Mouse (Mus musculus) kidney, embryonic 16.5 days (tissue): ENCODE data around the gene Rbfox1. TPM values are rescaled to one million over a fixed set of nuclear protein-coding genes. Genes with fewer than 3 reads are reported as not detected.

ENCODE experiments used
- ATAC-seq: fragments of 200-750 bp; cut with Nextera tagmentation; 2 replicates; pipeline ENCODE4 v1.8.0; 2017; ENCODE audit warnings: moderate TSS enrichment; ENCODE audit not compliant: low FRiP score, low TSS enrichment
- H3K27ac ChIP-seq: fragments of 300-500 bp; sonication (generic); 2 replicates; pipeline ENCODE4 v1.5.1; 2014; ENCODE audit warnings: low read length
- H3K27me3 ChIP-seq: fragments of 300-500 bp; sonication (generic); 2 replicates; pipeline ENCODE4 v1.6.1; 2014; ENCODE audit warnings: low read length, control low read depth, mixed read lengths; ENCODE audit not compliant: insufficient read depth
- H3K36me3 ChIP-seq: fragments of 300-500 bp; sonication (generic); 2 replicates; pipeline ENCODE4 v1.6.1; 2014; ENCODE audit warnings: low read length, control low read depth, mixed read lengths; ENCODE audit not compliant: insufficient read depth
- H3K4me1 ChIP-seq: fragments of 300-500 bp; sonication (generic); 2 replicates; pipeline ENCODE4 v1.6.1; 2014; ENCODE audit warnings: low read length, control low read depth, mixed read lengths; ENCODE audit not compliant: insufficient read depth
- H3K4me2 ChIP-seq: fragments of 300-500 bp; sonication (generic); replicated peaks from 2 replicates; pipeline ENCODE4 v1.6.1; 2014; ENCODE audit warnings: low read depth, low read length
- H3K4me3 ChIP-seq: fragments of 300-500 bp; sonication (generic); 2 replicates; pipeline ENCODE4 v1.5.1; 2014; ENCODE audit warnings: mild to moderate bottlenecking, low read length
- H3K9ac ChIP-seq: fragments of 300-500 bp; sonication (generic); replicated peaks from 2 replicates; pipeline ENCODE4 v1.6.1; 2014; ENCODE audit warnings: low read length
- H3K9me3 ChIP-seq: fragments of 300-500 bp; sonication (generic); 2 replicates; pipeline ENCODE4 v1.6.1; 2016; ENCODE audit warnings: low read length, control low read depth
- WGBS: fragments of 180-500 bp; shearing (Covaris S2); extraction: QIAGEN DNeasy Blood & Tissue Kit; methylation state at CpG from one replicate; pipeline ENCODE4 v1.1.7; 2014; 5-methylcytosine and 5-hydroxymethylcytosine counted together
- polyA plus RNA-seq: library from polyadenylated mRNA; unstranded; fragments of >200 nt; fragmentation: Nextera tagmentation; extraction: Ambion mirVana; gene quantifications from 2 replicates; pipeline ENCODE4 v1.2.1, GENCODE M21; 2015

Gene Rbfox1
- polyA plus RNA-seq, 1 experiment from 2014 or later = 5.4 TPM

DNA sequence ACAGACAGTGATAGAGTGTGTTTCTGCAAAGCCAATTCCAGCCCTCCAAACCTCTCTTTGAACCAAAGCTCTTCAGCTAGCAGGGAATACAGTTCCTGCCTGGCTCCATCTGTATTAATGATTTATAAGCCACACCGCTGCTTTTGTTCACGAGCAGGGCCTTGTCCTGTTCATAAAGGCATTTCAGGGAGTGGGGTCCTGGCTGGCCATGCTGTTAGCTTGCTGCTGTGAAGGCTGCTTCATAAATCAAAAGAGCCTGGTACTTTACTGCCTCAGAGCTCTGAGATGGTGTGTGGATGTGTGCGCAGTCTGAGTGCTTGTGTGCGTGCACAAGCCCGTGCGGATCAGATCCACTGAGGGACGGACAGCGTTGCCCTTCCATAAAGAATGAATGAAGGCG, 1165.8 kb downstream of the Rbfox1 start:
- Histone ChIP-seq H3K36me3 (no peaks in the 10 kb centered on the region), H3K4me1 (peaks cover 16% of the 10 kb centered on the region), H3K4me3 (no peak overlapping the region), H3K27ac (peak overlapping the region; percentile 38; the same call in 1 of the 2 replicates), H3K9ac (no peak overlapping the region), H3K9me3 (no peaks in the 10 kb centered on the region), H3K27me3 (no peaks in the 10 kb centered on the region), H3K4me2 (no peak overlapping the region)
- ATAC-seq = peak; percentile 67
- 30% methylated on average over 9 of the region's 9 CpGs for WGBS

DNA sequence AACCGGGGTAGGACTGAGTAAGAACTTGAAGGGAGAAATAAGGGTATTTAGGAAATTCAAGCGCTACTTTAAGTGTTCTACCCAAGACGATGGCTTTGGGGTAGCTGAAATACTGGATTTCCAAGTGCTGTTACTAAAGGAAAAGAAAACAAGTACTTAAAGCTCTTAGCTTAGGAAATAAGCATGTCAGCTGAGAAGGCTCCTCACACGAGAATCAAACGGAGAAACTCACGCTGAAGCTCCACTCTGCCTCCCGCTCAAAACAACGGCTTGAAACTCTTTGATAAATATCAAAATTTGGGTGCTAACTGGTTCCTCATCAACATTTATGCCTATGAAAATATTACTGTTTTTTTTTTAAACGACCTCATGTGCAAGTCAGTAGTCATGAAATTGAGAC, 1166.8 kb downstream of the Rbfox1 start:
- WGBS = 49% methylated on average over 9 of the region's 9 CpGs
- Histone ChIP-seq H3K27ac (no peak overlapping the region), H3K27me3 (no peaks in the 10 kb centered on the region), H3K9ac (no peak overlapping the region), H3K4me3 (no peak overlapping the region), H3K9me3 (no peaks in the 10 kb centered on the region), H3K4me2 (no peak overlapping the region), H3K36me3 (no peaks in the 10 kb centered on the region), H3K4me1 (peaks cover 16% of the 10 kb centered on the region)
- ATAC-seq = no peak

DNA sequence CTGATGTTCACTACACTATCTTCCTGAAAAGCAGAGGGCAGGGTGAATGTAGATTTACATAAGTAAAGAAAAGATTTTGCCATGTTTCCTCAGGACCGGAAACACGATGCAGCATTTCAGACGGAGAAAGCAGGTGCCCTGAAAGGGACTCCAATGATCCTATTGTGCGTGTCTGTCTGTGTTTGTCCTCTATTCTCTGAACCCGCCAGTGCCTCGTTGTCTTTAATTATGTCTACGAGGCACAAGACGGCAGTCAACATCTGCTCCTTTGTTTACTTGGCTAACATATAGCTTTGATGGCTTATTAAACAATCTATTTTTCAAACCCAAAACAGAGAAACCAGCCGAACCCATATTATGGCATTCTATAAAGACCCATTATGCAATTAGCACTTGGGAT, 1167.3 kb downstream of the Rbfox1 start:
- Histone ChIP-seq H3K27me3 (no peaks in the 10 kb centered on the region), H3K27ac (no peak overlapping the region), H3K36me3 (no peaks in the 10 kb centered on the region), H3K4me1 (peaks cover 16% of the 10 kb centered on the region), H3K4me2 (no peak overlapping the region), H3K9me3 (no peaks in the 10 kb centered on the region), H3K9ac (no peak overlapping the region), H3K4me3 (no peak overlapping the region)
- 52% methylated on average over 9 of the region's 9 CpGs for WGBS
- ATAC-seq = no peak

DNA sequence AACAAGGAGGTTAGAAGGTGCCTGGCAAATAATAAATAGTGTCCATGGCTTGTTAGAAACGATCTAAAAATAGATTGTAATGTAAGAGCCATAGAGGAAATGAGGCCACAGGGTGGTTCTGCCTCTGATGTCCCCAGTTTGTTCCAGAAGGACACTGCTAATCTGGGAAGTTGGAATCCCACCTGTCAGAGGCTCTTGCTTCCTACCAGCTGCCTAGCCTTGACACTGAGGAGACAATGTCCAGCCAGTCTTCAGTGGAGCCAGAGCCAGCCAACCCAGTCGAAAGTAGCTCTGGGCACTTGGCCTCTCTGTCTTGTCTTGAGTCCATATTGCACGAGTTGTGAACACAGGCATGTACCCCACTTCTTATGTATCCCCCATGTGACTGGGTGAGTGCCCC, 1172.6 kb downstream of the Rbfox1 start:
- H3K4me1 ChIP-seq = no peaks in the 10 kb centered on the region
- no peak for ATAC-seq
- no peaks in the 10 kb centered on the region for H3K36me3 ChIP-seq
- no peaks in the 10 kb centered on the region for H3K9me3 ChIP-seq
- H3K9ac ChIP-seq = no peak overlapping the region
- no peak overlapping the region for H3K4me3 ChIP-seq
- whole genome bisulfite sequencing = 70% methylated on average over 3 of the region's 3 CpGs
- no peaks in the 10 kb centered on the region for H3K27me3 ChIP-seq
- no peak overlapping the region for H3K27ac ChIP-seq
- no peak overlapping the region for H3K4me2 ChIP-seq

DNA sequence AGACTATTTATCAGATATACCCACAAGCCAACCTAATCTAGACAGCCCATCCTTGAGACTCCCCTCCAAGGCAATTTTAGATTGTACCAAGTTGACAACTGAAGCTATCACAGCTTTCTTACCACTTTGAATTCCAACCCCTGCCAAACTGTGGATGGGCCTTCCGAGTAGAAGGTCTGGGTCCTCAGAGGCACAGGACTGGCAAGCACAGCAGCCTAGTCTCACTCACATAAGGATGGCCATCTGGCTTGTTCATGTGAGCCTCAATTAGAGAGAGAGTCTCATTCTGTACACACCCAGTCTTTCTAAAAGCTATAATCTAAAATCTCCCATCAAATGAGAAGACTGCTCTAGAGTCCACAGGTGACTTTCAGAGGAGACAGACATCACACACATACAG, 1173.4 kb downstream of the Rbfox1 start:
- 91% methylated on average over 1 of the region's 1 CpGs for WGBS
- Histone ChIP-seq H3K36me3 (no peaks in the 10 kb centered on the region), H3K4me1 (no peaks in the 10 kb centered on the region), H3K9ac (no peak overlapping the region), H3K27me3 (no peaks in the 10 kb centered on the region), H3K27ac (no peak overlapping the region), H3K4me2 (no peak overlapping the region), H3K4me3 (no peak overlapping the region), H3K9me3 (no peaks in the 10 kb centered on the region)
- no peak for ATAC-seq

DNA sequence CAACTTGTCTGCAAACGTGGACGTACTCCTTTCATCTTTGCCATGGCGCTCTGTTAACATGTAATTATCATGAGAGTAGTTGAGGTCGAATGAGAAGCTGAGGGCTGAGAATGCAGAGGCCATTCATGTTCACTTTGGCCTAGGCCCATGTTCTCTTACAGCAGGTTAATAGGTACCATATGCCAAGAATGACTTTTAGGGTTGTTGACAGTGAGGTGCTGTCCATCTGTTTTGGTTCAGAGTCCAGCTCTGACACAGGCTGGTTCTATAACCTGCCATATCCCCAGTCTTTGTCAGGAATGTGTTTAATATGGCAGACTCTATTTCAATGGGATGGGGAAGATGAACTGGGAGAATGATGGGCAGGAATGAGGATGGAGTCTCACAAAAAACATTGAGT, 1174.4 kb downstream of the Rbfox1 start:
- no peak overlapping the region for H3K4me2 ChIP-seq
- H3K4me3 ChIP-seq = no peak overlapping the region
- H3K36me3 ChIP-seq = no peaks in the 10 kb centered on the region
- WGBS = 79% methylated on average over 4 of the region's 4 CpGs
- H3K9me3 ChIP-seq = no peaks in the 10 kb centered on the region
- no peaks in the 10 kb centered on the region for H3K4me1 ChIP-seq
- no peak overlapping the region for H3K9ac ChIP-seq
- no peak for ATAC-seq
- H3K27me3 ChIP-seq = no peaks in the 10 kb centered on the region
- H3K27ac ChIP-seq = no peak overlapping the region

DNA sequence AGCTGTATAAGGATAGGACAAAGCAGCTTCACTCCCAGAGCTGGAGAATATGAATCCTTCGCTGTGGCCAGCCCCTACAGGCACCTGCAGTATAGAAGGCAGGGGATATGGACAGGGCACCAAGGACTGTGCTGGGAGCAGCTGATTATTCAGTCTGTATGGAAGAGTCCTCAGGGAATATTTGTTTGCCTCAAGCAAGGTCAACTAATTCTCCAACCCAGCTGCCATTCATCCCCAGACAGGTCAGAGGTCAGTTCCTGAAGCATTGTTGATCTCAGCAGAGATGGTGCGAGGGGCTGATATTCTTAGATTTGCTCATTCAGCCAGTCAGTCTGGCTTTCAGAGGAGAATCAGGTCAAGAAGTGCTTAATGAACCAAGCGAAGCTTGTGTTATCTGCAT, 1175.7 kb downstream of the Rbfox1 start:
- ATAC-seq = no peak

DNA sequence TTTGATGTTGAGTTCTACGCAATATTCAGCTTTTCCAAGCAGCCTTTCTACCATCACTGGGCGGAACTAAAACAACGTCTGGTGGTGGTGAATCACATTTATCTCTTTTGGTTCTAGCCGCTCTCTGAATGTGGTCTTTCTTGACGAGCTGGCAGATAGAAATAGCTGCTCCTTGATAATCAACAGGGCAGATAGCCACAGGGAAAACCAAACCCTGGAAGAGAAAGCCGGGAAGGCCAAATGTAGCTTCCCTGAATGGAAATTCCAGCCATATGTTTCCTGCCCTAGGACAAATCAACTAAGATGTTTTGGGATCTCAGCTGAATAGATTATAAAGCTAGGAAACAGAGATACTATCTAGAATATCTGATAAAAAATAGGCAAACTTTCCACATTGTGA, 1177.4 kb downstream of the Rbfox1 start:
- no peak for ATAC-seq
- 82% methylated on average over 6 of the region's 6 CpGs for WGBS
- H3K27ac ChIP-seq = no peak overlapping the region

More for the DNA sequence above, 1175.7 kb downstream of the Rbfox1 start:
- no peaks in the 10 kb centered on the region for H3K27me3 ChIP-seq
- H3K36me3 ChIP-seq = no peaks in the 10 kb centered on the region
- H3K4me1 ChIP-seq = no peaks in the 10 kb centered on the region
- H3K4me3 ChIP-seq = no peak overlapping the region
- H3K27ac ChIP-seq = no peak overlapping the region
- 64% methylated on average over 3 of the region's 3 CpGs for WGBS
- H3K4me2 ChIP-seq = no peak overlapping the region
- H3K9ac ChIP-seq = no peak overlapping the region
- no peaks in the 10 kb centered on the region for H3K9me3 ChIP-seq

DNA sequence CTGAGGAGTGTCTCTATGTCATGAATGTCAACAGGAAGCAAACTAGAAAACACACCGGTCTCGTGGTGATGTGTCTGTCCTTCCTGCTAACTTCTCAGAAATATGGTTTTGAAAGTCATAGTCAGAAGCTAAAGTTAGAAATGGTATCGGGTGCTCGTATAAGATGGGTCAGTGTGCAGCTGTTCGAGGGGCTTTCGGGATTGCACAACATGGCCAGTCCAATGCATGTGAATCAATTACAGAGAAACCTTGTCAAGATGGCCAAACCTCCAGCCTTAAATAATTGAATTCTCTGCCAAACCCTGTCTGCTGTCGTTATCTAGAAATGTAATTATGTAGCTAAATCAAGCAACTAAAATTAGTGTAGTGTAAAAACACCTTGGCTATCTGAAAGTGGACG, 1182.0 kb downstream of the Rbfox1 start:
- Histone ChIP-seq H3K4me1 (no peaks in the 10 kb centered on the region), H3K27ac (no peak overlapping the region), H3K27me3 (no peaks in the 10 kb centered on the region), H3K36me3 (no peaks in the 10 kb centered on the region), H3K4me2 (no peak overlapping the region), H3K4me3 (no peak overlapping the region), H3K9me3 (no peaks in the 10 kb centered on the region), H3K9ac (no peak overlapping the region)
- ATAC-seq = no peak
- 82% methylated on average over 8 of the region's 8 CpGs for WGBS

More for the DNA sequence above, 1177.4 kb downstream of the Rbfox1 start:
- no peak overlapping the region for H3K4me3 ChIP-seq
- H3K27me3 ChIP-seq = no peaks in the 10 kb centered on the region
- H3K9me3 ChIP-seq = no peaks in the 10 kb centered on the region
- no peak overlapping the region for H3K4me2 ChIP-seq
- no peak overlapping the region for H3K9ac ChIP-seq
- H3K4me1 ChIP-seq = no peaks in the 10 kb centered on the region
- H3K36me3 ChIP-seq = no peaks in the 10 kb centered on the region

DNA sequence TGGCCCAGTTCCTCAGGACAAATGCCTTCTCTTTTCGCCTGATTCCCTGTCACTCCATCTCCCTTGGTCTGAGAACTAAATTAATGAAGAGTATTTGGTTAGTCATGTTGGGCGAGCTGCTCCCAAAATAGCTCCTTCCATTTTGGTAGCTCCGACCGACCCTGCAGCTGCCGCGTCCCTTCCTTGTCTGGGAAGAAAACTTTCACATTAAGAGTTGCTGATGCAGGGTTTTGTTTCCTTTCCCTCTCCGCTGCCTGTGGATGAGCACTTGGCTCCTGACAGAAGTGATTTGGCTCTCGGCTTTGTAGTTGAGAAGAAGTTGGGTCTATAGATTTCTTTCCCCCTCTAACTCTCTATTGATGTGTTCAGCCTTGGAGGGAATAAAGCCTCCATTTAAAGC, 1184.4 kb downstream of the Rbfox1 start:
- H3K9ac ChIP-seq = no peak overlapping the region
- H3K4me1 ChIP-seq = no peaks in the 10 kb centered on the region
- H3K4me2 ChIP-seq = no peak overlapping the region
- H3K9me3 ChIP-seq = no peaks in the 10 kb centered on the region
- no peak overlapping the region for H3K27ac ChIP-seq
- ATAC-seq = no peak
- WGBS = 63% methylated on average over 8 of the region's 8 CpGs
- H3K4me3 ChIP-seq = no peak overlapping the region
- no peaks in the 10 kb centered on the region for H3K36me3 ChIP-seq
- no peaks in the 10 kb centered on the region for H3K27me3 ChIP-seq

DNA sequence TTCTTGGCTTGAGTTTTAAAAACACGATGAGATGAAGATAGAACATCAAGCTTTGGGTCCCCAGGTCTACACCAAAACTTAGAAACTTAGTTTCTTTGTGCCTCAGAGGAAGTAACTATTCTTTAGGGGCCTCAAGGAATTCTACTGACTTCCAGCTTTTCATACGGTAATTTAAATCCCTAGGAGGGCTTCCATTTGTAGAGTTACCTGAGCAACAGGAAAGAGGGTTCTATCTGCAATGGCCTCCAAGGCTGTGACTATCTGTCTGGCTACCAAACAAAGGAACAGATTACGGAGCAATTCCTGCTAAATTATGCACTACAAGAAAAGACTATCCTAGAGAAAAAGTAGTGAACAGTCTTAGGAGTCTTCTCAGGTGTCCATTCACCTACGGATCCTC, 1189.6 kb downstream of the Rbfox1 start:
- Histone ChIP-seq H3K27me3 (no peaks in the 10 kb centered on the region), H3K36me3 (no peaks in the 10 kb centered on the region), H3K4me3 (no peak overlapping the region), H3K4me2 (no peak overlapping the region), H3K4me1 (no peaks in the 10 kb centered on the region), H3K27ac (no peak overlapping the region), H3K9me3 (no peaks in the 10 kb centered on the region), H3K9ac (no peak overlapping the region)
- no peak for ATAC-seq
- 85% methylated on average over 4 of the region's 4 CpGs for WGBS
